Mouse (Mus musculus): ENCODE measurements around the gene Gm20388. TPM values are rescaled to one million over a fixed set of nuclear protein-coding genes. Genes with fewer than 3 reads are reported as not detected.

Gm20388 gene
- polyA plus RNA-seq, 1 experiment, result 28.1 TPM

DNA sequence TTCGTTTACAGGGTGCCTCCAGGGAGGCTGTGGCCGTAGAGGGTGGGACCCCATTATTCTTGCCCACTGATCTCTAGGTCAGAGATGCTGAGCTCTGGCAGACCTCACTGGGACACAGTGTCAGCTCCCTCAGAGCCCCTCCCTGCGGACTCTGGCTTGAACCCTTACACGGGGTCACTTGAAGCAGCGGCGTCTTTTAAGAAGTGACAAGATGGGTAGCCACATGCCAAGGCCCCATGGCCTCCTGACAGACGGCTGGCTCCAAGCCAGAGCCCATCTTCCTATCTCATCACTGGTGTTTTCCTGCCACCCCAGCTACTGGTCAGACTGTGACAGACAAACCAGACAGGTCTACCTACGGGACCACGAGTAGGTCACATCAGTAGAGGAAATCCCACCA lies 2288.6 kb downstream of the Gm20388 start:
- no peaks in the 10 kb centered on the region for H3K9me3 ChIP-seq (replicated peaks; ENCODE audit: control insufficient read depth, insufficient read depth, low read length, poor library complexity, severe bottlenecking)
- no peaks in the 10 kb centered on the region for H3K36me3 ChIP-seq (ENCODE audit: control insufficient read depth, insufficient read depth, low read length, poor library complexity, severe bottlenecking)
- no peak overlapping the region for H3K27ac ChIP-seq (ENCODE audit: insufficient read depth, low read length)
- TF ChIP-seq POLR2A (IDR thresholded peaks at IDR 0.05; ENCODE audit: insufficient read depth, low read length) (no peak), CTCF (IDR thresholded peaks at IDR 0.05; ENCODE audit: low read depth, low read length) (no peak), EP300 (IDR thresholded peaks at IDR 0.05; ENCODE audit: insufficient read depth, low read depth, low read length) (no peak)
- H3K9ac ChIP-seq (ENCODE audit: low read depth, poor library complexity, severe bottlenecking), result no peak overlapping the region
- no peaks in the 10 kb centered on the region for H3K4me1 ChIP-seq (ENCODE audit: control insufficient read depth, insufficient read depth, low read length)
- no peak overlapping the region for H3K4me3 ChIP-seq (ENCODE audit: low read depth, low read length)
- no peaks in the 10 kb centered on the region for H3K27me3 ChIP-seq (ENCODE audit: control insufficient read depth, insufficient read depth, low read length, poor library complexity, severe bottlenecking)

DNA sequence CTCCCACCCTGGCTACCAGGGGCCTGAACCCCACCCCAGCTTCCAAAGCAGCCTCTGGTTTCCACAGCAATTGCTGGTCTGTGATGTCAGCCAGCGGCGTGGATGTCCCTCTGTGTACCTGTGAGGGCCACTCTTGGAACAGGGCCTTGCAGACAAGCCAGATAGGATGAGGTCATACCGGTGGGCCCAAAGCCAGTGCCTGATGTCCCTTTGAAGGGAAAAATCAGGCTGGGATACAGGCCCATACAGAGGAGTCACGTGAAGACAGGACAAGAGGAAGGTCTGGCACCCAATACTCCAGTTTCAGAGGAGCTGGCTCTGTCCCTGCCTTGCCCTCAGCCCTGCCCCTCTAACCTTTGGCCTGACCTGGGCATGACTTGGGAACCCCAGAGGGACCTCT lies 2289.2 kb downstream of the Gm20388 start:
- TF ChIP-seq CTCF (IDR thresholded peaks at IDR 0.05; ENCODE audit: low read depth, low read length) (no peak), POLR2A (IDR thresholded peaks at IDR 0.05; ENCODE audit: insufficient read depth, low read length) (no peak), EP300 (IDR thresholded peaks at IDR 0.05; ENCODE audit: insufficient read depth, low read depth, low read length) (no peak)
- no peak overlapping the region for H3K4me3 ChIP-seq (ENCODE audit: low read depth, low read length)
- no peak overlapping the region for H3K9ac ChIP-seq (ENCODE audit: low read depth, poor library complexity, severe bottlenecking)
- no peaks in the 10 kb centered on the region for H3K9me3 ChIP-seq (replicated peaks; ENCODE audit: control insufficient read depth, insufficient read depth, low read length, poor library complexity, severe bottlenecking)
- H3K27me3 ChIP-seq (ENCODE audit: control insufficient read depth, insufficient read depth, low read length, poor library complexity, severe bottlenecking), result no peaks in the 10 kb centered on the region
- H3K4me1 ChIP-seq (ENCODE audit: control insufficient read depth, insufficient read depth, low read length), result no peaks in the 10 kb centered on the region
- H3K27ac ChIP-seq (ENCODE audit: insufficient read depth, low read length), result no peak overlapping the region
- H3K36me3 ChIP-seq (ENCODE audit: control insufficient read depth, insufficient read depth, low read length, poor library complexity, severe bottlenecking), result no peaks in the 10 kb centered on the region

DNA sequence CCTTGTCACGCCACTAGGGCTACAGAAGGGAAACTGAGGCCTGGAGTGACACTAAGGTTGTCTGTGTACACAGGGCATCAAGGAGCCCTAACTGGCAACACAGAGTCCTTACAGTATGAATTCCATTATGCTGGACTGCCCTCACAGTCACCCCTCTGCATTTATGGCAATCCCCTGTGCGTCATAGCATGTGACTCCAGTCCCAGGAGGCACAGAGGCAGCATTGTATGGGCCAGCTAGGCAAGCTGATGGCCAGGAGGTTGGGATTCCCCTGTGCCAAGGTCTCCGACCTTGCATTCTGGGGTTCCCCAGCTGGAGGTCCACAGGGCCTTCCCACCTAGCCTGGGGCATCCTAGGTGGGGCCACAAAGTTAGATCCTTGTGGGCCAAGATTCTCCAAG lies 2300.9 kb downstream of the Gm20388 start:
- Histone ChIP-seq H3K9ac (ENCODE audit: low read depth, poor library complexity, severe bottlenecking) (no peak overlapping the region), H3K36me3 (ENCODE audit: control insufficient read depth, insufficient read depth, low read length, poor library complexity, severe bottlenecking) (no peaks in the 10 kb centered on the region), H3K4me3 (ENCODE audit: low read depth, low read length) (no peak overlapping the region), H3K27ac (ENCODE audit: insufficient read depth, low read length) (no peak overlapping the region), H3K9me3 (replicated peaks; ENCODE audit: control insufficient read depth, insufficient read depth, low read length, poor library complexity, severe bottlenecking) (no peaks in the 10 kb centered on the region), H3K27me3 (ENCODE audit: control insufficient read depth, insufficient read depth, low read length, poor library complexity, severe bottlenecking) (no peaks in the 10 kb centered on the region), H3K4me1 (ENCODE audit: control insufficient read depth, insufficient read depth, low read length) (no peaks in the 10 kb centered on the region)
- no peak for TF ChIP-seq POLR2A (IDR thresholded peaks at IDR 0.05; ENCODE audit: insufficient read depth, low read length)
- TF ChIP-seq CTCF (IDR thresholded peaks at IDR 0.05; ENCODE audit: low read depth, low read length), result no peak
- no peak for TF ChIP-seq EP300 (IDR thresholded peaks at IDR 0.05; ENCODE audit: insufficient read depth, low read depth, low read length)

DNA sequence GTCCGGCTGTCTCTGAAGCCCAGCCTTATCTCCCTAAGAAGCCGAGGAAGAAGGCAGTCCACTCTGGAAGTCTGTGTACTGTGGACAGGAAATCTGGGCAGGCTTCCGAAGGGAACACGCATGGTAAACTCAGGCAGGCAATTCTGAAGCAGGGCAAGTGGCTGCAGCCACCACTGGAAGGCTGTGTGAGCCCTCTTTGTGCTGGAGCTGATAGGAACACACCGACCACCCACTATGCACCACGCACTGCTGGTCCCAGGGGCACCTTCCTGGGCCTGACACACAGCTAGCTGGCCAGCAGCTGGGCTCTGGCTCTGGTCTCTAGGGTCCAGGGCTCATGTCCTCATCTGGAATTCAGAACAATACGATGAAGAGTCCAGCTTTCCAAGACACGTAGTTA lies 2305.0 kb downstream of the Gm20388 start:
- H3K27me3 ChIP-seq (ENCODE audit: control insufficient read depth, insufficient read depth, low read length, poor library complexity, severe bottlenecking), result no peaks in the 10 kb centered on the region
- no peaks in the 10 kb centered on the region for H3K36me3 ChIP-seq (ENCODE audit: control insufficient read depth, insufficient read depth, low read length, poor library complexity, severe bottlenecking)
- no peak for TF ChIP-seq EP300 (IDR thresholded peaks at IDR 0.05; ENCODE audit: insufficient read depth, low read depth, low read length)
- no peak for TF ChIP-seq POLR2A (IDR thresholded peaks at IDR 0.05; ENCODE audit: insufficient read depth, low read length)
- no peak for TF ChIP-seq CTCF (IDR thresholded peaks at IDR 0.05; ENCODE audit: low read depth, low read length)
- no peak overlapping the region for H3K9ac ChIP-seq (ENCODE audit: low read depth, poor library complexity, severe bottlenecking)
- H3K4me3 ChIP-seq (ENCODE audit: low read depth, low read length), result no peak overlapping the region
- H3K4me1 ChIP-seq (ENCODE audit: control insufficient read depth, insufficient read depth, low read length), result no peaks in the 10 kb centered on the region
- H3K27ac ChIP-seq (ENCODE audit: insufficient read depth, low read length), result no peak overlapping the region
- no peaks in the 10 kb centered on the region for H3K9me3 ChIP-seq (replicated peaks; ENCODE audit: control insufficient read depth, insufficient read depth, low read length, poor library complexity, severe bottlenecking)

DNA sequence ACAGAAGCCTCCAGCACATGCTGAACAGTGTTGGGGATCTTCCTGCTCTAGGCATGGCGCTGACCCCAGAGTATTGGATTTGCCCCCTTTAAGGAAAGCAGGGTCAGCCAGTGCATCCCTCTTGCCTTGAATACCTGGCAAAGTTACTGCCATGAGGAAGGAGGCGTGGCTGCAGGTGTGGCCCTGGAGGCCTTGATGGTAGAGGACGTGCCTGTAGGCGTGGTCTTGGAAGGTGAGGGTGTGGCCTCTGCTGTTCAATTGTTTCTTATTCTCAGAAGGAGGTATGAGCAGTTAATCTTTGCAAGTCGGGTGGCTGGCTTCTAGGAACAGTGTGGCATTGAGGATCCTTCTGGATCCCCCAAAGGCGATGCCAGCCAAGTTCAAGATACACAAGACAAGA lies 2305.8 kb downstream of the Gm20388 start:
- H3K9ac ChIP-seq (ENCODE audit: low read depth, poor library complexity, severe bottlenecking), result no peak overlapping the region
- no peaks in the 10 kb centered on the region for H3K9me3 ChIP-seq (replicated peaks; ENCODE audit: control insufficient read depth, insufficient read depth, low read length, poor library complexity, severe bottlenecking)
- H3K4me1 ChIP-seq (ENCODE audit: control insufficient read depth, insufficient read depth, low read length), result no peaks in the 10 kb centered on the region
- TF ChIP-seq EP300 (IDR thresholded peaks at IDR 0.05; ENCODE audit: insufficient read depth, low read depth, low read length), result no peak
- no peak for TF ChIP-seq POLR2A (IDR thresholded peaks at IDR 0.05; ENCODE audit: insufficient read depth, low read length)
- TF ChIP-seq CTCF (IDR thresholded peaks at IDR 0.05; ENCODE audit: low read depth, low read length), result no peak
- no peaks in the 10 kb centered on the region for H3K36me3 ChIP-seq (ENCODE audit: control insufficient read depth, insufficient read depth, low read length, poor library complexity, severe bottlenecking)
- H3K4me3 ChIP-seq (ENCODE audit: low read depth, low read length), result no peak overlapping the region
- H3K27me3 ChIP-seq (ENCODE audit: control insufficient read depth, insufficient read depth, low read length, poor library complexity, severe bottlenecking), result no peaks in the 10 kb centered on the region
- no peak overlapping the region for H3K27ac ChIP-seq (ENCODE audit: insufficient read depth, low read length)

DNA sequence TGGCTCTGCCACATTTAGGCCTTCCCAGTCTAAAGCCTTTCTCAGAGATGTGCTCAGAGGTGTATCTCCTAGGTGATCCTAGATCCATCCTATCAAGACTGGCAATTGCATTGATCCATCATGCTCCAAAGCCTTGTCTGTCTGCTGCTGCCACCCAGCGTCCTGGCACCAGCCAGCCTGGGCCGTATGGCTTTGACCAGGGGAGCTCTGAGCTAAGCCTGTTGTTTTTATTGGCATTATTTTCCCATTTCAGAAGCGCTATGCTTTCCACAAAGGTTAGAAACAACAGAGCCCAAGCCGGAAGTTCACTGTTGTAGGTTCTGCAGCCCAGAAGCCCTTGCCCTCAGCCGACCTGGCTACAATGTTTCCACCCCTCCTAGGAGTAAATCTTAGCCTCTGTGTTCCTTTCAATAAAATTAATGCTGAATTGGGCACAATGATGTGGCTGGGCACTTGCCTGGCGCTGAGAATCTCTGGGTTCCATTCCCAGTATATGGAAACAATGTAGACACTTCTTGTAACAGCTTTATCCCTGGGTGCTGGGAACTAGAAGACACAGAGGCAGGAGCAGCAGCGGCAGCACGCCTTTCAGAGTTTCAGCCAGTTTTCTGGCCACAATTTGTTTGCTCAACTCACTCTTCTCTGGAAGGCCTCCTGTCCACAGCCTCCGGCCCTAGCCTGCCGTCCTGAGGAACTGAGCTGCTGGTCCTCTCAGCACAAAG lies 2307.0 kb downstream of the Gm20388 start:
- no peaks in the 10 kb centered on the region for H3K36me3 ChIP-seq (ENCODE audit: control insufficient read depth, insufficient read depth, low read length, poor library complexity, severe bottlenecking)
- H3K9me3 ChIP-seq (replicated peaks; ENCODE audit: control insufficient read depth, insufficient read depth, low read length, poor library complexity, severe bottlenecking), result no peaks in the 10 kb centered on the region
- H3K27ac ChIP-seq (ENCODE audit: insufficient read depth, low read length), result no peak overlapping the region
- TF ChIP-seq POLR2A (IDR thresholded peaks at IDR 0.05; ENCODE audit: insufficient read depth, low read length) (no peak), EP300 (IDR thresholded peaks at IDR 0.05; ENCODE audit: insufficient read depth, low read depth, low read length) (no peak), CTCF (IDR thresholded peaks at IDR 0.05; ENCODE audit: low read depth, low read length) (no peak)
- no peaks in the 10 kb centered on the region for H3K27me3 ChIP-seq (ENCODE audit: control insufficient read depth, insufficient read depth, low read length, poor library complexity, severe bottlenecking)
- no peak overlapping the region for H3K9ac ChIP-seq (ENCODE audit: low read depth, poor library complexity, severe bottlenecking)
- H3K4me3 ChIP-seq (ENCODE audit: low read depth, low read length), result no peak overlapping the region
- H3K4me1 ChIP-seq (ENCODE audit: control insufficient read depth, insufficient read depth, low read length), result no peaks in the 10 kb centered on the region

All from ES-Bruce4 (cell line).